In the genomic region with DNA sequence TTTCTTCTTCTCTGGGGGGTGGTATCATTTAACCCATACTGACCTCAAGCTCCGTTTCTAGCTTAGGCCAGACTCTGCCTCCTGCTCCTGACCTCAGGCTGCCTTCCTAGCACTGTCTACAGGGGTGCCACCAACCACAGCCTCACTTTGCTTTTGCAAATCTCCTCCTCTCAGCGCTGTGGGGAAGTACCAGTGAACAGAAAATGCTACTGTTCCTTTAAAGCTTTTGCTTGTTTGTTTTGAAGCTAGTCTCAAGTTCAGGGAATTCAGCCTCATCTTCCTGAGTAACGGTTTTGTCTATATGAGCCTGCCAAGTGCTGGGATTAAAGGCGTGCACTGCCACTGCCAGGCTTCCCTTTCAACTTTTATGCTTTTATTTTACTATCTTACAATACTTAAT, we compare ENCODE assay signal across 32 mouse cellular contexts. TPM values are rescaled to one million over a fixed set of nuclear protein-coding genes. Genes with fewer than 3 reads are reported as not detected.
"Had no signal": no experiment of that assay in that cellular context is flagged by ENCODE, and none has a peak within 500 bp of the region (broad histone marks: within the 10 kb centered on the region; RNA-seq: fewer than 3 reads in every experiment).

No protein-coding gene starts in this region.

- ATAC-seq: lung, postnatal 0 days; midbrain, embryonic 13.5 days; midbrain, embryonic 15.5 days; midbrain, embryonic 16.5 days had no signal

- H3K27ac ChIP-seq: left cerebral cortex, adult 2 months; limb, embryonic 10.5 days; limb, embryonic 12.5 days; limb, embryonic 13.5 days; limb, embryonic 15.5 days; liver, embryonic 13.5 days; liver, embryonic 14.5 days; liver, embryonic 15.5 days; lung, embryonic 15.5 days; macrophage; midbrain, embryonic 10.5 days; midbrain, embryonic 12.5 days; midbrain, embryonic 13.5 days; midbrain, embryonic 15.5 days; neural tube, embryonic 12.5 days had no signal

- H3K9me3 ChIP-seq: limb, embryonic 10.5 days; limb, embryonic 12.5 days; limb, embryonic 13.5 days; limb, embryonic 15.5 days; liver, embryonic 13.5 days; liver, embryonic 15.5 days; lung, embryonic 15.5 days; megakaryocyte, embryonic 14.5 days; midbrain, embryonic 10.5 days; midbrain, embryonic 12.5 days; midbrain, embryonic 13.5 days; midbrain, embryonic 15.5 days; neural tube, embryonic 12.5 days had no signal

- H3K4me1 ChIP-seq: limb, embryonic 10.5 days; limb, embryonic 12.5 days; limb, embryonic 13.5 days; limb, embryonic 15.5 days; liver, embryonic 13.5 days; liver, embryonic 15.5 days; lung, embryonic 15.5 days; megakaryocyte, embryonic 14.5 days; midbrain, embryonic 10.5 days; midbrain, embryonic 12.5 days; midbrain, embryonic 13.5 days; midbrain, embryonic 15.5 days; neural tube, embryonic 12.5 days had no signal

- H3K27me3 ChIP-seq: limb, embryonic 12.5 days; limb, embryonic 13.5 days; limb, embryonic 15.5 days; liver, embryonic 13.5 days; liver, embryonic 15.5 days; lung, embryonic 15.5 days; megakaryocyte, embryonic 14.5 days; midbrain, embryonic 12.5 days; midbrain, embryonic 13.5 days; midbrain, embryonic 15.5 days; neural tube, embryonic 12.5 days had no signal

- H3K4me3 ChIP-seq: left cerebral cortex, adult 2 months; limb, embryonic 10.5 days; limb, embryonic 12.5 days; limb, embryonic 13.5 days; limb, embryonic 15.5 days; liver, embryonic 13.5 days; liver, embryonic 15.5 days; lung, embryonic 15.5 days; megakaryocyte, embryonic 14.5 days; midbrain, embryonic 10.5 days; midbrain, embryonic 12.5 days; midbrain, embryonic 13.5 days; midbrain, embryonic 15.5 days; myocyte; neural tube, embryonic 12.5 days had no signal

- DNase-seq: left cerebral cortex, postnatal 4 days; liver; liver, embryonic 13.5 days; lung, adult 18-20 months; lung, adult 2 months; lung, embryonic 14.5 days; lung, postnatal 10 days; lung, postnatal 14 days; lung, postnatal 36 days; lung, postnatal 4 days; midbrain, embryonic 14.5 days had no signal

- H3K9ac ChIP-seq: limb, embryonic 12.5 days; limb, embryonic 13.5 days; limb, embryonic 15.5 days; liver, embryonic 13.5 days; liver, embryonic 14.5 days; liver, embryonic 15.5 days; lung, embryonic 14.5 days; lung, embryonic 15.5 days; midbrain, embryonic 12.5 days; midbrain, embryonic 13.5 days; midbrain, embryonic 15.5 days; neural tube, embryonic 12.5 days had no signal

- H3K4me2 ChIP-seq: limb, embryonic 12.5 days; limb, embryonic 13.5 days; limb, embryonic 15.5 days; liver, embryonic 13.5 days; liver, embryonic 15.5 days; lung, embryonic 14.5 days; lung, embryonic 15.5 days; midbrain, embryonic 11.5 days; midbrain, embryonic 12.5 days; midbrain, embryonic 13.5 days; midbrain, embryonic 15.5 days; neural tube, embryonic 12.5 days had no signal

- H3K36me3 ChIP-seq: limb, embryonic 10.5 days; limb, embryonic 12.5 days; limb, embryonic 13.5 days; limb, embryonic 15.5 days; liver, embryonic 13.5 days; liver, embryonic 15.5 days; lung, embryonic 15.5 days; midbrain, embryonic 10.5 days; midbrain, embryonic 12.5 days; midbrain, embryonic 13.5 days; midbrain, embryonic 15.5 days; neural tube, embryonic 12.5 days had no signal

RNA-seq across cellular contexts. Expression of a gene that starts 5.8 kb away (rescaled TPM):
- total RNA-seq: megakaryocyte, adult 5-6 weeks; monocyte, adult 5-6 weeks had no signal
- polyA plus RNA-seq: macrophage had no signal
